Mouse (Mus musculus): ENCODE measurements around the gene Shc1. TPM values are rescaled to one million over a fixed set of nuclear protein-coding genes. Genes with fewer than 3 reads are reported as not detected.
"Not testable (repeated sequence)": the region's sequence is repeated elsewhere in the genome, so short reads cannot be mapped to it uniquely, and the experiment has no call there.

The Shc1 gene
- polyA plus RNA-seq, 1 experiment from 2014 or later: 97.5 TPM

GRCm38 (mm10) chr3:89421002-89421774, 2.9 kb downstream of the Shc1 start:
- Histone ChIP-seq H3K4me3 (peak overlapping the region; percentile 46), H3K9ac (peak overlapping the region; percentile 77), H3K27me3 (no peaks in the 10 kb centered on the region), H3K4me1 (peaks cover 39% of the 10 kb centered on the region), H3K36me3 (peaks cover 28% of the 10 kb centered on the region), H3K4me2 (replicated peaks) (peak overlapping the region; percentile 79), H3K9me3 (no peaks in the 10 kb centered on the region), H3K27ac (peak overlapping the region; percentile 79)
- ATAC-seq (ENCODE audit: insufficient number of reproducible peaks, insufficient read depth, low FRiP score, low TSS enrichment): peak; percentile 79
- 1% methylated on average over 11 of the region's 11 CpGs for WGBS

GRCm38 (mm10) chr3:89421810-89422473, 3.7 kb downstream of the Shc1 start:
- ATAC-seq (ENCODE audit: insufficient number of reproducible peaks, insufficient read depth, low FRiP score, low TSS enrichment): no peak
- peak overlapping the region; percentile 77 for H3K9ac ChIP-seq
- H3K36me3 ChIP-seq: peaks cover 32% of the 10 kb centered on the region
- H3K4me2 ChIP-seq (replicated peaks): peak overlapping the region; percentile 79
- no peaks in the 10 kb centered on the region for H3K27me3 ChIP-seq
- no peaks in the 10 kb centered on the region for H3K9me3 ChIP-seq
- peak overlapping the region; percentile 46 for H3K4me3 ChIP-seq
- H3K4me1 ChIP-seq: peaks cover 32% of the 10 kb centered on the region
- peak overlapping the region; percentile 79 for H3K27ac ChIP-seq
- WGBS: 8% methylated on average over 22 of the region's 22 CpGs

GRCm38 (mm10) chr3:89422556-89423205, 4.4 kb downstream of the Shc1 start:
- peak overlapping the region; percentile 77 for H3K9ac ChIP-seq
- WGBS: 72% methylated on average over 6 of the region's 6 CpGs
- peaks cover 32% of the 10 kb centered on the region for H3K4me1 ChIP-seq

GRCm38 (mm10) chr3:89424416-89425140, 6.3 kb downstream of the Shc1 start:
- no peak overlapping the region for H3K9ac ChIP-seq
- peaks cover 31% of the 10 kb centered on the region for H3K4me1 ChIP-seq
- H3K27ac ChIP-seq: no peak overlapping the region
- H3K36me3 ChIP-seq: peaks cover 44% of the 10 kb centered on the region
- no peaks in the 10 kb centered on the region for H3K9me3 ChIP-seq
- no peaks in the 10 kb centered on the region for H3K27me3 ChIP-seq
- WGBS: 89% methylated on average over 5 of the region's 5 CpGs
- no peak overlapping the region for H3K4me3 ChIP-seq
- H3K4me2 ChIP-seq (replicated peaks): no peak overlapping the region
- ATAC-seq (ENCODE audit: insufficient number of reproducible peaks, insufficient read depth, low FRiP score, low TSS enrichment): no peak

More at GRCm38 (mm10) chr3:89422556-89423205, 4.4 kb downstream of the Shc1 start:
- H3K4me3 ChIP-seq: peak overlapping the region; percentile 46
- peaks cover 39% of the 10 kb centered on the region for H3K36me3 ChIP-seq
- no peaks in the 10 kb centered on the region for H3K27me3 ChIP-seq
- H3K4me2 ChIP-seq (replicated peaks): peak overlapping the region; percentile 79
- peak overlapping the region; percentile 79 for H3K27ac ChIP-seq
- no peaks in the 10 kb centered on the region for H3K9me3 ChIP-seq
- no peak for ATAC-seq (ENCODE audit: insufficient number of reproducible peaks, insufficient read depth, low FRiP score, low TSS enrichment)

DNA sequence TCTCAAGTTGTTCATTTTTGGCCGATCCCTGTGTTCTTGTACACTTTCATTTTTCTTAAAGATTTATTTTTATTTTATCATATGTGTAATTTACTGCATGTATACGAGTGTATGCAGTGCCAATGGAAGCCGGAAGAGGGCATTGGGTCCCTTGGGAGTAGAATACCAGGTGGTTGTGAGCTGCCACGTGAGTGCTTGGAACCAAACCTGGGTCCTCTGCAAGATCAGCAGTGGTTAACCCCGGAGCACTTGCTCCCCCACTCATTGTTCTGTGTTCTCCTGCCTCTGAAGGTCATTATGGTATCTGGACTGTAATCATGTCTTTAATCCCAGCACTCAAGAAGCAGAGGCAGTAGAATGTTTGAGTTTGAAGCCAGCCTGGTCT, 6.9 kb downstream of the Shc1 start:
- no peak overlapping the region for H3K27ac ChIP-seq
- no peaks in the 10 kb centered on the region for H3K9me3 ChIP-seq
- no peak overlapping the region for H3K4me2 ChIP-seq (replicated peaks)
- WGBS: 86% methylated on average over 5 of the region's 5 CpGs
- no peak for ATAC-seq (ENCODE audit: insufficient number of reproducible peaks, insufficient read depth, low FRiP score, low TSS enrichment)
- no peak overlapping the region for H3K4me3 ChIP-seq
- no peaks in the 10 kb centered on the region for H3K27me3 ChIP-seq
- H3K4me1 ChIP-seq: peaks cover 26% of the 10 kb centered on the region
- no peak overlapping the region for H3K9ac ChIP-seq
- peaks cover 44% of the 10 kb centered on the region for H3K36me3 ChIP-seq

GRCm38 (mm10) chr3:89425876-89426275, 7.6 kb downstream of the Shc1 start:
- 86% methylated on average over 4 of the region's 4 CpGs for WGBS
- Histone ChIP-seq H3K9me3 (no peaks in the 10 kb centered on the region), H3K36me3 (peaks cover 44% of the 10 kb centered on the region), H3K27me3 (no peaks in the 10 kb centered on the region), H3K27ac (no peak overlapping the region), H3K9ac (no peak overlapping the region), H3K4me1 (peaks cover 24% of the 10 kb centered on the region), H3K4me3 (no peak overlapping the region), H3K4me2 (replicated peaks) (no peak overlapping the region)
- no peak for ATAC-seq (ENCODE audit: insufficient number of reproducible peaks, insufficient read depth, low FRiP score, low TSS enrichment)

DNA sequence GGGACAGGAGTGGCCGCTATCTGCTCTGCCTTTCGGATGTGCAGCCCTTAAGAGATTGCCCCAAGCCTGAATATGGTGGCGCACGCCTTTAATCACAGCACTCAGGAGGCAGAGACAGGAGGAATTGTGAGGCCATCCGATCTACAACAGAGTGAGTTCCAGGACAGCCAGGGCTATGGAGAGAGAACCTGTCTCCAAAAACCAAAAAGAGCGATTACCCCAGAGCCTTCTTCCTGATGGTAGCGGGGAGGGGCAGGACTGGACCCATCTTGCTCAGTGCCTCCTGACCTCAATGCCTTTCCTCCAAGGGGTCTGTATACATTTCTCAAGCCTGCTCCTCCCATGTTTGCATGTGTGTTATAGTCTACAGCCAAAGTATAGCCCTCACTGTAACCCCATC, 10.8 kb downstream of the Shc1 start:
- not testable (repeated sequence) for H3K9me3 ChIP-seq; H3K9ac ChIP-seq; ATAC-seq (ENCODE audit: insufficient number of reproducible peaks, insufficient read depth, low FRiP score, low TSS enrichment); H3K27me3 ChIP-seq; H3K27ac ChIP-seq; H3K4me3 ChIP-seq; H3K4me2 ChIP-seq (replicated peaks)
- Histone ChIP-seq H3K4me1 (peaks cover 10% of the 10 kb centered on the region), H3K36me3 (peaks cover 60% of the 10 kb centered on the region)
- 96% methylated on average over 7 of the region's 7 CpGs for WGBS

GRCm38 (mm10) chr3:89430171-89431159, 12.2 kb downstream of the Shc1 start, which contains the start of gene Pygo2:
Gene Pygo2, plus strand, starts transcription at chr3:89430214.
- WGBS: 3% methylated on average over 65 of the region's 68 CpGs
- Histone ChIP-seq H3K36me3 (peaks cover 53% of the 10 kb centered on the region), H3K4me3 (peak within 1 kb of the TSS; percentile 91)

DNA sequence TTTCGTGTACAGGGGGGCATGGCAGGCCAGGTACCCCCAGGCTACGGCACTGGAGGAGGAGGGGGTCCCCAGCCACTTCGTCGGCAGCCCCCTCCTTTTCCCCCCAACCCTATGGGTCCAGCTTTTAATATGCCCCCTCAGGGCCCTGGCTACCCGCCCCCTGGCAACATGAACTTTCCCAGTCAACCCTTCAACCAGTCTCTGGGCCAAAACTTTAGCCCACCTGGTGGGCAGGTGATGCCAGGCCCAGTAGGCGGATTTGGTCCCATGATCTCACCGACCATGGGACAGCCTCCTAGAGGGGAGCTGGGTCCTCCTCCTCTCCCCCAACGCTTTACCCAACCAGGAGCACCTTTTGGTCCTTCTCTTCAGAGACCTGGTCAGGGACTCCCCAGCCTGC, 14.4 kb downstream of the Shc1 start:
- Histone ChIP-seq H3K27ac (no peak overlapping the region), H3K9ac (no peak overlapping the region), H3K4me2 (replicated peaks) (no peak overlapping the region), H3K9me3 (no peaks in the 10 kb centered on the region), H3K4me1 (peaks cover 16% of the 10 kb centered on the region), H3K36me3 (peaks cover 32% of the 10 kb centered on the region), H3K27me3 (no peaks in the 10 kb centered on the region), H3K4me3 (no peak overlapping the region)
- ATAC-seq (ENCODE audit: insufficient number of reproducible peaks, insufficient read depth, low FRiP score, low TSS enrichment): no peak
- WGBS: 86% methylated on average over 8 of the region's 8 CpGs

More at GRCm38 (mm10) chr3:89430171-89431159, 12.2 kb downstream of the Shc1 start, which contains the start of gene Pygo2:
- Histone ChIP-seq H3K27ac (peak within 1 kb of the TSS; percentile 89), H3K9me3 (no peaks in the 10 kb centered on the region), H3K9ac (peak within 1 kb of the TSS; percentile 93), H3K4me2 (replicated peaks) (peak within 1 kb of the TSS; percentile 76), H3K4me1 (peaks cover 10% of the 10 kb centered on the region), H3K27me3 (no peaks in the 10 kb centered on the region)
- peak; percentile 98 for ATAC-seq (ENCODE audit: insufficient number of reproducible peaks, insufficient read depth, low FRiP score, low TSS enrichment)

DNA sequence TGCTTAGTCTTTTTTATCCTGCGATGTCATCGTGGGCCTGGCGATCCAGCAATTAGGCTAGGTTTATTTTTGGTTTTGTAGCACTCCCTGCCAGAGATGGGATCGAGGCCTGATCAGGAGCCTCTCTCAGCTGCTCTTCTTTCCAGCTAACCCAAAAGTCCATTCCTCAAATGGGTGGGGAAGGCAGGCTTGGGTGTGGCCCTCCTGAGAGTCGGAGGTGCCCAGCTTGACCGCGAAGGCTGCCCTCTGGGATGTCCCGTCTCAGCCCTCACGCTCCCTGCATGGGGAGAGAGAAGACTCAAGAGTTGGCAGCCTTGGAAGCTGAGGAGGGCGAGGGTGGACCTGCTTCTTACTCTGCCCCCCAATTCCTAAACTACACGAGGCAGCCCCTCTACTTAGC, 16.3 kb downstream of the Shc1 start:
- no peak overlapping the region for H3K9ac ChIP-seq
- no peak overlapping the region for H3K4me3 ChIP-seq
- no peaks in the 10 kb centered on the region for H3K9me3 ChIP-seq
- peak overlapping the region; percentile 42; the same call in 1 of the 2 replicates for H3K27ac ChIP-seq
- no peak overlapping the region for H3K4me2 ChIP-seq (replicated peaks)
- H3K4me1 ChIP-seq: peaks cover 16% of the 10 kb centered on the region
- H3K27me3 ChIP-seq: no peaks in the 10 kb centered on the region
- peaks cover 27% of the 10 kb centered on the region for H3K36me3 ChIP-seq
- ATAC-seq (ENCODE audit: insufficient number of reproducible peaks, insufficient read depth, low FRiP score, low TSS enrichment): no peak
- WGBS: 84% methylated on average over 11 of the region's 11 CpGs
